Comparison of ENCODE assay signal across 8 mouse cellular contexts in the genomic region with DNA sequence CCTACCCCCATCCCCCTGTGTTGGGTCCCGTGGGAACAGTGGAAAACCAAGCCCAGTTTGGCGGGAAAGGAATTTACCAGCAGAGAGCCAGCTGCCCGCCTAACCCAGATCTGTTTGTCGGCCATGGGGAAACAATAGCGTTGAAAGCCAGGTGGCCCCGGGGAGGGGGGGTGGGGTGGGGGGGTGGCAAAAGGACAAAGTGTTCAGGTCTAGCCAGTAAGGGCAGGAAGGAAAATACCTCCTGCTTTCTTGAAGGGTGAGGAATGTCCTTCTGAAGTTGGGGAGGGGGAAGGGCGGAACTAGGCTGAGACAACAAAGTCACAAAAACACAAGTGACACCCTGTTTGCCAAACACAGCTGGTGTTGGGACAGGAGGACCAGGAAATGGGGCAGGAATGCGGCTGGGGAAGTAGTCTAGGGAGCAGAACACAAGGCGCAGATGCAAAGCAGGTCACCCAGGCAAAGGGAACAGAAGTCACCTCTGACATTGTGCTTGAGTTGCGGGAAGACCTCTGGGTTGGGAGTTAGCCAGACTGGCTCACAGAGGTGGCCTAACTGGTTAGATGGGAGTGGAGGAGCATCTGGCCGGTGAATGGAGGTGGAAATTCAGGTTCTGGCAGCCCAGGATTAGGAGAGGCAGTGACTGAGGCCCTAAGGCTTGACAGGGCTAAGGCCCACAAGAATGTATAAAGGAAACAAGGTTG. TPM values are rescaled to one million over a fixed set of nuclear protein-coding genes. Genes with fewer than 3 reads are reported as not detected.
DNase-seq lines count a peak whose midpoint lies in the region; ATAC-seq lines count a peak whose summit lies in the region.

No protein-coding gene starts in this region.

- H3K9me3 ChIP-seq in hindbrain, embryonic 11.5 days (ENCODE audit: control insufficient read depth, low read length), result no peaks in the 10 kb centered on the region
- no peaks in the 10 kb centered on the region for H3K9me3 ChIP-seq in hindbrain, embryonic 12.5 days (replicated peaks)
- no peaks in the 10 kb centered on the region for H3K9me3 ChIP-seq in kidney, embryonic 14.5 days (ENCODE audit: control insufficient read depth, low read length)

- H3K4me3 ChIP-seq in hindbrain, embryonic 11.5 days (ENCODE audit: low read depth, low read length), result no peak overlapping the region
- no peak overlapping the region for H3K4me3 ChIP-seq in hindbrain, embryonic 12.5 days
- no peak overlapping the region for H3K4me3 ChIP-seq in kidney, embryonic 14.5 days (ENCODE audit: low read length)

- no peaks in the 10 kb centered on the region for H3K36me3 ChIP-seq in hindbrain, embryonic 11.5 days (ENCODE audit: control insufficient read depth, insufficient read depth, low read length)
- 0 out of 2 replicates have a peak, but pooled peaks cover 6% of the 10 kb centered on the region for H3K36me3 ChIP-seq in hindbrain, embryonic 12.5 days
- no peaks in the 10 kb centered on the region for H3K36me3 ChIP-seq in kidney, embryonic 14.5 days (ENCODE audit: control insufficient read depth, insufficient read depth, low read length)

- 26% methylated on average over 11 of the region's 11 CpGs for WGBS in hindbrain, embryonic 11.5 days
- WGBS in hindbrain, embryonic 12.5 days, result 33% methylated on average over 11 of the region's 11 CpGs
- WGBS in kidney, embryonic 14.5 days, result 27% methylated on average over 11 of the region's 11 CpGs

- H3K9ac ChIP-seq in hindbrain, embryonic 11.5 days (ENCODE audit: low read depth, low read length), result no peak overlapping the region
- no peak overlapping the region for H3K9ac ChIP-seq in hindbrain, embryonic 12.5 days
- no peak overlapping the region for H3K9ac ChIP-seq in kidney, embryonic 14.5 days (ENCODE audit: low read depth, low read length)

- H3K27me3 ChIP-seq in hindbrain, embryonic 11.5 days (ENCODE audit: control insufficient read depth, insufficient read depth, low read length), result no peaks in the 10 kb centered on the region
- H3K27me3 ChIP-seq in hindbrain, embryonic 12.5 days, result no peaks in the 10 kb centered on the region
- no peaks in the 10 kb centered on the region for H3K27me3 ChIP-seq in kidney, embryonic 14.5 days (ENCODE audit: control insufficient read depth, insufficient read depth, low read length)

- no peak overlapping the region for H3K27ac ChIP-seq in hindbrain, embryonic 11.5 days (ENCODE audit: low read depth, low read length)
- H3K27ac ChIP-seq in hindbrain, embryonic 12.5 days, result no peak overlapping the region
- H3K27ac ChIP-seq in kidney, embryonic 14.5 days (ENCODE audit: low read depth, low read length), result peak overlapping the region; percentile 65; the same call in 1 of the 2 replicates

- peak; percentile 23 for DNase-seq in hindbrain, embryonic 11.5 days (ENCODE audit: low spot score)
- DNase-seq in fat pad, adult 2 months (ENCODE audit: extremely low read depth, low read depth, low spot score), result peak; percentile 86
- DNase-seq in retina, embryonic 14.5 days (ENCODE audit: low spot score), result peak; percentile 62
- DNase-seq in thymus, postnatal 4 days, result no peak
- DNase-seq in cerebellum, adult 11 months, result no peak
- DNase-seq in cerebellum, adult 8-10 months, result no peak

- no peak overlapping the region for H3K4me2 ChIP-seq in hindbrain, embryonic 11.5 days (replicated peaks; ENCODE audit: low read depth, low read length)
- H3K4me2 ChIP-seq in hindbrain, embryonic 12.5 days (replicated peaks), result no peak overlapping the region
- H3K4me2 ChIP-seq in kidney, embryonic 14.5 days (replicated peaks; ENCODE audit: low read depth, low read length), result no peak overlapping the region

- H3K4me1 ChIP-seq in hindbrain, embryonic 11.5 days (replicated peaks; ENCODE audit: control insufficient read depth, insufficient read depth, low read length), result no peaks in the 10 kb centered on the region
- H3K4me1 ChIP-seq in hindbrain, embryonic 12.5 days, result peaks cover 8% of the 10 kb centered on the region
- peaks cover 3% of the 10 kb centered on the region; the same call in 1 of the 2 replicates for H3K4me1 ChIP-seq in kidney, embryonic 14.5 days (ENCODE audit: control insufficient read depth, insufficient read depth, low read length)

- ATAC-seq in hindbrain, embryonic 11.5 days (ENCODE audit: low FRiP score), result 0 out of 2 replicates have a peak, but pooled peaks have one; percentile 31
- ATAC-seq in hindbrain, embryonic 12.5 days (ENCODE audit: low FRiP score), result no peak
- peak; percentile 62 for ATAC-seq in kidney, embryonic 14.5 days (ENCODE audit: low FRiP score, low TSS enrichment)

RNA-seq across cellular contexts. Expression of gene Mthfd1l, which starts 31.7 kb away (rescaled TPM):
- polyA plus RNA-seq in hindbrain, embryonic 11.5 days (2014; fragmentation: Nextera tagmentation; extraction: Ambion mirVana), result 10.4 and 11.0 TPM in 2 replicates
- polyA plus RNA-seq in hindbrain, embryonic 12.5 days (2016; fragmentation: Nextera tagmentation; extraction: Ambion mirVana), result 8.3 and 9.1 TPM in 2 replicates
- polyA plus RNA-seq in kidney, embryonic 14.5 days (2014; fragmentation: Nextera tagmentation; extraction: Ambion mirVana), result 12.8 and 20.2 TPM in 2 replicates

Comparison
In these comparisons a context has a peak if more than half of its experiments do, and no peak if none do; other contexts are left out.
1. DNase-seq: peak in hindbrain, embryonic 11.5 days (single experiment), fat pad, adult 2 months (single experiment) and retina, embryonic 14.5 days (single experiment); none in thymus, postnatal 4 days (single experiment), cerebellum, adult 11 months (single experiment) and cerebellum, adult 8-10 months (single experiment).